Mouse (Mus musculus) intestine, postnatal 0 days (tissue): ENCODE results near the gene Sfxn1. TPM values are rescaled to one million over a fixed set of nuclear protein-coding genes. Genes with fewer than 3 reads are reported as not detected.

Experiments used
- ATAC-seq: fragments of 200-750 bp; cut with Nextera tagmentation; 2 replicates; pipeline ENCODE4 v1.8.0; 2017; ENCODE audit warnings: mild to moderate bottlenecking, moderate TSS enrichment, moderate library complexity
- H3K27ac ChIP-seq: fragments of 300-500 bp; sonication (generic); 2 replicates; pipeline ENCODE4 v1.5.1; 2014; ENCODE audit warnings: mild to moderate bottlenecking, low read depth, low read length, moderate library complexity
- H3K27me3 ChIP-seq: fragments of 300-500 bp; sonication (generic); replicated peaks from 2 replicates; pipeline ENCODE4 v1.6.1; 2014; ENCODE audit warnings: low read length, mixed read lengths; ENCODE audit not compliant: control insufficient read depth, insufficient read depth
- H3K36me3 ChIP-seq: fragments of 300-500 bp; sonication (generic); 2 replicates; pipeline ENCODE4 v1.6.1; 2014; ENCODE audit warnings: mild to moderate bottlenecking, moderate library complexity; ENCODE audit not compliant: control insufficient read depth, insufficient read depth
- H3K4me1 ChIP-seq: fragments of 300-500 bp; sonication (generic); replicated peaks from 2 replicates; pipeline ENCODE4 v1.6.1; 2014; ENCODE audit warnings: antibody characterized with exemption, low read length, mixed read lengths; ENCODE audit not compliant: control insufficient read depth, insufficient read depth
- H3K4me2 ChIP-seq: fragments of 300-500 bp; sonication (generic); replicated peaks from 2 replicates; pipeline ENCODE4 v1.6.1; 2014; ENCODE audit warnings: low read depth, mild to moderate bottlenecking, moderate library complexity
- H3K4me3 ChIP-seq: fragments of 300-500 bp; sonication (generic); 2 replicates; pipeline ENCODE4 v1.5.1; 2014; ENCODE audit warnings: low read depth, low read length
- H3K9ac ChIP-seq: fragments of 300-500 bp; sonication (generic); 2 replicates; pipeline ENCODE4 v1.6.1; 2014; ENCODE audit warnings: mild to moderate bottlenecking, low read depth, low read length
- H3K9me3 ChIP-seq: fragments of 300-500 bp; sonication (generic); 2 replicates; pipeline ENCODE4 v1.6.1; 2016; ENCODE audit warnings: mixed run types; ENCODE audit not compliant: control insufficient read depth
- CTCF ChIP-seq: sonication (generic); IDR thresholded peaks from 2 replicates; pipeline ENCODE4 v1.5.1; 2016; ENCODE audit warnings: low read depth, mild to moderate bottlenecking, control low read depth, antibody characterized with exemption, moderate library complexity
- WGBS: fragments of 180-500 bp; shearing (Covaris S2); extraction: QIAGEN DNeasy Blood & Tissue Kit; methylation state at CpG from one replicate; pipeline ENCODE4 v1.1.7; 2014; 5-methylcytosine and 5-hydroxymethylcytosine counted together
- polyA plus RNA-seq: library from polyadenylated mRNA; unstranded; fragments of >200 nt; fragmentation: Nextera tagmentation; extraction: Ambion mirVana; gene quantifications from 2 replicates; pipeline ENCODE4 v1.2.1, GENCODE M21; 2015

Sfxn1 gene
- polyA plus RNA-seq, 1 experiment from 2014 or later, result 49.1 TPM

- Histone ChIP-seq H3K9ac (no peak overlapping the region), H3K27me3 (no peaks in the 10 kb centered on the region), H3K36me3 (no peaks in the 10 kb centered on the region), H3K9me3 (no peaks in the 10 kb centered on the region), H3K4me3 (no peak overlapping the region), H3K4me2 (peak overlapping the region; percentile 79), H3K4me1 (0 out of 2 replicates have a peak, but pooled peaks cover 5% of the 10 kb centered on the region), H3K27ac (no peak overlapping the region)
- WGBS, result 42% methylated on average over 2 of the region's 2 CpGs
- no peak for ATAC-seq
- no peak for TF ChIP-seq CTCF
Observed at GRCm38 (mm10) chr13:54073491-54073890, 1.8 kb downstream of the Sfxn1 start.

- WGBS, result 78% methylated on average over 2 of the region's 2 CpGs
- Histone ChIP-seq H3K4me2 (no peak overlapping the region), H3K4me1 (peaks cover 9% of the 10 kb centered on the region; the same call in 1 of the 2 replicates), H3K27me3 (no peaks in the 10 kb centered on the region), H3K4me3 (no peak overlapping the region), H3K9me3 (no peaks in the 10 kb centered on the region), H3K36me3 (no peaks in the 10 kb centered on the region), H3K27ac (no peak overlapping the region), H3K9ac (no peak overlapping the region)
- TF ChIP-seq CTCF, result no peak
- no peak for ATAC-seq
Observed at GRCm38 (mm10) chr13:54075416-54075815, 3.7 kb downstream of the Sfxn1 start.

GRCm38 (mm10) chr13:54076051-54076450 is 4.4 kb downstream of the Sfxn1 start:
- Histone ChIP-seq H3K27me3 (no peaks in the 10 kb centered on the region), H3K9ac (no peak overlapping the region), H3K4me1 (peaks cover 9% of the 10 kb centered on the region; the same call in 1 of the 2 replicates), H3K27ac (no peak overlapping the region), H3K4me2 (no peak overlapping the region), H3K9me3 (no peaks in the 10 kb centered on the region), H3K36me3 (no peaks in the 10 kb centered on the region), H3K4me3 (no peak overlapping the region)
- WGBS, result 90% methylated on average over 6 of the region's 6 CpGs
- ATAC-seq, result no peak
- no peak for TF ChIP-seq CTCF

DNA sequence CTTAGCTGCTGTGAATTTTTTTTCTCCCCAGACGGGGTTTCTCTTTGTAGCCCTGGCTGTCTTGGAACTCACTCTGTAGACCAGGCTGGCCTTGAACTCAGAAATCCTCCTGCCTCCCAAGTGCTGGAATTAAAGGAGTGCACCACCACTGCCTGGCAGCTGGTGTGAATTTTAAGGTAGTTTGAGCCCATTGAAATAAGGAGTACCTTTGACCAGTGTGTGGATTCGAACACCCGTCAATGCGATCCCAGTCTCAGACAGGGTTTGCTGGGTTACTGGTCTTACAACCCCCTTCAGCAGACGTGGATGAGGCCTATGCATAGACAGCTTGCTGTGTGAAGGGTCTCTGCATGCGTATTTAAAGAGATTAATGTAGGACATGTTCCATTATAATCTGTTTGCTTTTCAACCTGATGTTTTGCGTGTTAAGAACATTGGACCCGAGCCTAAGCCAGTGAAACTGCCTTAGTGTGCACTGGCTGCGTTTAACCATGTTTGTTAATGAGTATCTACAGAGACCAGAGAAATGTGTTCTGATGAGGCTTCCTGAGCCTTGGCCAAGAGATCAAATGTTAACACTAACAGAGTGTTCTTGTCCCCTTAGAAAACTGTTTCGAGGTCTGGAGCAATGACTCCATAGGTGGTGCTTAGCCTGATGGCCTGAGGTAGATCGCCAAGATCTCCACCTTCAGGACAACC is 5.2 kb downstream of the Sfxn1 start:
- 0 out of 2 replicates have a peak overlapping the region, but pooled peaks have one; percentile 30 for H3K4me2 ChIP-seq
- ATAC-seq, result no peak
- H3K9ac ChIP-seq, result no peak overlapping the region
- no peaks in the 10 kb centered on the region; the same call in 1 of the 2 replicates for H3K36me3 ChIP-seq
- 60% methylated on average over 11 of the region's 11 CpGs for WGBS
- no peak for TF ChIP-seq CTCF
- peaks cover 9% of the 10 kb centered on the region; the same call in 1 of the 2 replicates for H3K4me1 ChIP-seq
- H3K27ac ChIP-seq, result peak overlapping the region; percentile 15; the same call in 1 of the 2 replicates
- no peaks in the 10 kb centered on the region for H3K9me3 ChIP-seq
- no peak overlapping the region for H3K4me3 ChIP-seq
- H3K27me3 ChIP-seq, result no peaks in the 10 kb centered on the region

DNA sequence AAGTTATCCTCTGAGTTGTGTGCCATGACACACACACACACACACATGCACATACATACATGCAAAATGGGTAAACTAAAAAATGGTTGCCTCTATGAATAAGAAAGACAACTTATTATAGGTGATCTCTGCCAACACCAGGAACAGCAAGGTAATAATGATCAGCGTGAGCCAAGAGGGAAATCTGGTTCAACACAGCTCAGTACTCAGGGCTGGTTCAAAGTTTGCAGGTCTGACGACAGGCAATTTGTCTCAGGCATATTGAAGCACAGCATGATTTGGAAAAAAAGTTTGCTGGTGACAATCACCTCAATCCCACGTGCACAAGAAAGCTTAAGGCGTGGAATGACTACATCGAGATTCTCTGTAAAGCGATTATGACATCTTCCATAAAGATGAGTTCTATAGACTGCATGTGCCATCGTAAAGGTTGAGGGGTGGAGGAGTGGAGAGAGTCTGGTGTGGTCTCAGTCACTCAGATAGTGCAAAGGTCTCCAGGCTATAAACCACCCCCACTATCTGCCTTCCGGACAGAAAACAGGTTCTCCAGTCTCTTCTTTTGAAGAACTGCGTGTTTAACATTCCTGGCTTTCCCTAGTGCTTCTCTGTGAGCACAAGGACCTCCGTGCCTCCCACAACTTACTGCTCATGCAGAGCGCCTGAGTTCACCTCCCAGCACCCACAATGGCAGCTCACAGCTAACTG is 6.0 kb downstream of the Sfxn1 start:
- H3K27ac ChIP-seq, result no peak overlapping the region
- TF ChIP-seq CTCF, result no peak
- H3K9me3 ChIP-seq, result no peaks in the 10 kb centered on the region
- H3K27me3 ChIP-seq, result no peaks in the 10 kb centered on the region
- peaks cover 9% of the 10 kb centered on the region; the same call in 1 of the 2 replicates for H3K4me1 ChIP-seq
- no peak overlapping the region for H3K4me3 ChIP-seq
- peak; percentile 58 for ATAC-seq
- 28% methylated on average over 11 of the region's 11 CpGs for WGBS
- no peaks in the 10 kb centered on the region; the same call in 1 of the 2 replicates for H3K36me3 ChIP-seq
- H3K9ac ChIP-seq, result no peak overlapping the region
- peak overlapping the region; percentile 30 for H3K4me2 ChIP-seq
